Mouse (Mus musculus): ENCODE results near the gene Maml3. TPM values are rescaled to one million over a fixed set of nuclear protein-coding genes. Genes with fewer than 3 reads are reported as not detected.
A peak's percentile ranks its signal among the peaks of the same experiment; 100 is the strongest.

Maml3 gene
- polyA plus RNA-seq, 1 experiment from 2014 or later = 1.5 TPM

DNA sequence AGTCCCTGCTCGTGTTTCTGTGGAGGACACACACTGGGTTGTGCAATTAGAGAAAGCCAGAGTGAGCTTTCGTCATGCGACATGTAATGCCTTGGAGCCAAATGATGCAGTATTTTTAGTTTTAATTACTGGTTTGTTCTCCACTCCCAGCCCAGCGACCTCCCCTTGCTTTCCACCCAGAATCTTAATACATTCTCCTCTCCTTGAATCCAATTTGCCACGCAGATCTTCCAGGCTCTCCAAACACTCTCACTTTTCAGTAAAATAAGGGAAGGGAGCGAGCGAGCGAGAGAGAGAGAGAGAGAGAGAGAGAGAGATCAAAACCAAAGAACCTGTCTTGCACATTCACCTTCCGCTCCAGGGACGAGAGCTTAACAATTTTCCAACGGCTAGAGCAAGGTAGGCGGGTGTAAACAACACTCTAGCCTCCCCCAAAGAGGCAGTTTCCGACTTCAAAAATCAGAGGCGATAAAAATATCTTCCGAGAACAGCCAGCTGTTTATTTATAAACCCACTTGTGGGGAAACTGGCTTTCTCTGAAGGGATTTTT, 404.1 kb downstream of the Maml3 start:
- 33% methylated on average over 15 of the region's 15 CpGs for WGBS (ENCODE audit: insufficient replicate concordance)
- H3K27ac ChIP-seq = no peak overlapping the region
- H3K36me3 ChIP-seq = peaks cover 7% of the 10 kb centered on the region; the same call in 1 of the 2 replicates
- ATAC-seq = no peak
- peak overlapping the region; percentile 53 for H3K4me3 ChIP-seq
- 0 out of 2 replicates have a peak overlapping the region, but pooled peaks have one; percentile 61 for H3K9ac ChIP-seq
- no peaks in the 10 kb centered on the region for H3K9me3 ChIP-seq (replicated peaks)
- peaks cover 29% of the 10 kb centered on the region for H3K4me1 ChIP-seq
- H3K4me2 ChIP-seq = peak overlapping the region; percentile 87
- peaks cover 24% of the 10 kb centered on the region for H3K27me3 ChIP-seq (replicated peaks)

DNA sequence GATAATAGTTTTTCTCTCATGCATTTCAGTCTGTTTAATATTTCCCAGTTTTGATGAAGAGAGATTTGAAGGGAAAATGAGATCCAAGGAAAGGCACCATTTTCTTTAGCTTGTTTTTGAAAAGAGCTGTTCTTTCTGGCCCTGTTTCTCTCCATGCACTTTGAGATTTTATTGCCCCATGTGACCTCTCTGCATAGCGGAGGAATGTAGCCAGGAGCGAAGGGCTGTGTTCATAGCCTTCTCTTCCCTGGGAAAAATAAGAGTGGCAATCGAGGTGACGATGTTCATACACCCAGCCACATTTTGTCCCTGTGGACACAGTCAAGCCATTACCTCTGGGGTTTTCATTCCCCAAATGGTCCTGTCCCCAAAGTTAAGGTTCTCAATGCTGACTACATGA, 404.8 kb downstream of the Maml3 start:
- Histone ChIP-seq H3K4me3 (no peak overlapping the region), H3K4me2 (no peak overlapping the region), H3K27me3 (replicated peaks) (peaks cover 24% of the 10 kb centered on the region), H3K36me3 (peaks cover 7% of the 10 kb centered on the region; the same call in 1 of the 2 replicates), H3K9me3 (replicated peaks) (no peaks in the 10 kb centered on the region), H3K9ac (no peak overlapping the region), H3K4me1 (peaks cover 29% of the 10 kb centered on the region), H3K27ac (no peak overlapping the region)
- ATAC-seq = no peak
- 70% methylated on average over 4 of the region's 4 CpGs for WGBS (ENCODE audit: insufficient replicate concordance)

- H3K4me3 ChIP-seq = no peak overlapping the region
- no peaks in the 10 kb centered on the region for H3K9me3 ChIP-seq (replicated peaks)
- ATAC-seq = no peak
- peaks cover 26% of the 10 kb centered on the region for H3K4me1 ChIP-seq
- H3K9ac ChIP-seq = no peak overlapping the region
- no peak overlapping the region for H3K4me2 ChIP-seq
- peaks cover 20% of the 10 kb centered on the region for H3K27me3 ChIP-seq (replicated peaks)
- no peak overlapping the region for H3K27ac ChIP-seq
- H3K36me3 ChIP-seq = peaks cover 7% of the 10 kb centered on the region; the same call in 1 of the 2 replicates
- 69% methylated on average over 3 of the region's 3 CpGs for WGBS (ENCODE audit: insufficient replicate concordance)
Measured at GRCm38 (mm10) chr3:51697931-51698330, 406.9 kb downstream of the Maml3 start.

DNA sequence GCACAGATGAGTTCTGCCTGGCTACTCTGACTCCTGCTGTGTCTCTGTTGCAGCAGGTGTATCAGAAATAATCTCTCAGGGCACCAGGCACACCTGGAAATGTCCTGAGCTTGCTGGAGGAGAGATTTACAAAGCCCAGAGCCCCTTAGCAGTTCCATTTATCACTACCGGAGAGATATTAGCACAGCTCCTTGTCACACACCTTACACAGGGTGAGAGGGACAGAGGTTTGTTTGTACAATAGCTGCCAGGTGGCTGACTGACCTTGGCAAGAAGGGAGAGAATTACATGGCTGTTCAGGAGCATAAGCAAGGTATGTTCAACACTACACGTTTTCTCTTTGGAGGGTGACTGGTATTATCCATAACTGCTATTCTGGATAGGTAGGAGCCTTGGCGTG, 409.2 kb downstream of the Maml3 start:
- H3K27ac ChIP-seq = no peak overlapping the region
- no peaks in the 10 kb centered on the region for H3K9me3 ChIP-seq (replicated peaks)
- H3K4me3 ChIP-seq = no peak overlapping the region
- ATAC-seq = no peak
- 71% methylated on average over 3 of the region's 3 CpGs for WGBS (ENCODE audit: insufficient replicate concordance)
- H3K9ac ChIP-seq = no peak overlapping the region
- H3K27me3 ChIP-seq (replicated peaks) = peaks cover 6% of the 10 kb centered on the region; the same call in 1 of the 2 replicates
- H3K4me2 ChIP-seq = no peak overlapping the region
- peaks cover 8% of the 10 kb centered on the region; the same call in 1 of the 2 replicates for H3K36me3 ChIP-seq
- peaks cover 4% of the 10 kb centered on the region for H3K4me1 ChIP-seq

GRCm38 (mm10) chr3:51694576-51694975, 410.3 kb downstream of the Maml3 start:
- Histone ChIP-seq H3K36me3 (peaks cover 19% of the 10 kb centered on the region), H3K4me1 (peaks cover 3% of the 10 kb centered on the region; the same call in 1 of the 2 replicates), H3K4me3 (no peak overlapping the region), H3K9ac (no peak overlapping the region), H3K27ac (no peak overlapping the region), H3K27me3 (replicated peaks) (no peaks in the 10 kb centered on the region), H3K4me2 (no peak overlapping the region), H3K9me3 (replicated peaks) (no peaks in the 10 kb centered on the region)
- WGBS (ENCODE audit: insufficient replicate concordance) = 82% methylated on average over 14 of the region's 14 CpGs
- no peak for ATAC-seq

DNA sequence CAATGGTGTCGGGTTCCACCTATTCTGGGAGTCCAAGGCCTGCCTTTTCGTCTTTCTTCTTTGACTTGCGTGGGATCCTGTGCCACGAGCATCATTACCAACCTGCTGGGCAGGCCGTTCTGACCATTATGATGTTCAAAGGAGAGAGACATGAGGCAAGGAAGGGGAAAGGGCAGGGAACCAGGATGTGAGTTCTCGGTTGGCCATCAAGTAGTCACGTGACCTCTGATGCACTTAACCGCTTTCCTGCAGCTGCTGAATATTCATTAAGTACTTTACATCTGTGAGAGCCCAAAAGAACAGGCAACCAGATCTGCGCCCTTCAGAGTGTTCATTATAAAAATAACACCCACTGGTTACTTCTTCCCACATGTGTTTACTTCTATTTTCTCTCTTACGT, 411.7 kb downstream of the Maml3 start:
- no peaks in the 10 kb centered on the region for H3K9me3 ChIP-seq (replicated peaks)
- H3K4me1 ChIP-seq = peaks cover 17% of the 10 kb centered on the region
- H3K4me2 ChIP-seq = no peak overlapping the region
- WGBS (ENCODE audit: insufficient replicate concordance) = 85% methylated on average over 10 of the region's 10 CpGs
- H3K27me3 ChIP-seq (replicated peaks) = no peaks in the 10 kb centered on the region
- peaks cover 28% of the 10 kb centered on the region for H3K36me3 ChIP-seq
- H3K9ac ChIP-seq = no peak overlapping the region
- no peak overlapping the region for H3K4me3 ChIP-seq
- ATAC-seq = no peak
- no peak overlapping the region for H3K27ac ChIP-seq

- peak; percentile 96 for ATAC-seq
- Histone ChIP-seq H3K36me3 (peaks cover 21% of the 10 kb centered on the region), H3K4me1 (peaks cover 21% of the 10 kb centered on the region), H3K4me2 (peak overlapping the region; percentile 34), H3K4me3 (no peak overlapping the region), H3K27me3 (replicated peaks) (no peaks in the 10 kb centered on the region), H3K27ac (peak overlapping the region; percentile 60), H3K9ac (peak overlapping the region; percentile 32; the same call in 1 of the 2 replicates), H3K9me3 (replicated peaks) (no peaks in the 10 kb centered on the region)
- 24% methylated on average over 8 of the region's 8 CpGs for WGBS (ENCODE audit: insufficient replicate concordance)
Measured at GRCm38 (mm10) chr3:51688725-51689124, 416.2 kb downstream of the Maml3 start.

GRCm38 (mm10) chr3:51686791-51687190, 418.1 kb downstream of the Maml3 start:
- peaks cover 21% of the 10 kb centered on the region for H3K36me3 ChIP-seq
- H3K4me1 ChIP-seq = peaks cover 21% of the 10 kb centered on the region
- 85% methylated on average over 6 of the region's 6 CpGs for WGBS (ENCODE audit: insufficient replicate concordance)
- no peak overlapping the region for H3K9ac ChIP-seq
- no peak overlapping the region for H3K4me3 ChIP-seq
- no peaks in the 10 kb centered on the region for H3K9me3 ChIP-seq (replicated peaks)
- H3K4me2 ChIP-seq = no peak overlapping the region
- no peak overlapping the region for H3K27ac ChIP-seq
- 0 out of 2 replicates have a peak, but pooled peaks cover 5% of the 10 kb centered on the region for H3K27me3 ChIP-seq (replicated peaks)
- no peak for ATAC-seq

DNA sequence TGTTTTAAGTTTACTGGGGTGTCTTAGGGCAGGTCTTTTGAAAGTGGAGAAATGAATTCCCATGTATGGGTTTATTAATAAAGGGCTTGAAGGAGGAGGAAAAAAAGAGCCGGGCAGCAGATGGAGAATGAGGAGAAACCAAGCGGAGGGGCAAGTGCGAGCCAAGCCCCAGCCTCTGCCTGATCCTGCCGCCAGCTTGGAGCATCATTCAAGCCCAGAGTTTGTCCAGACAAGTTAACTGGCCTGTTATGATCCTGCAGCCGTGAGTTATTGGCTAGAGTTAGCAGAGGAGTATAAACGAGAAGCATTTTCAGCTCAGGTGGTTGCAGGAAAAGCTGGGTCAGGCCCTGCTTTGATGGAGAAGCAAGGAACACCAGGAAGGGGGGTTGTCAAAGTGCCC, 418.6 kb downstream of the Maml3 start:
- 82% methylated on average over 6 of the region's 6 CpGs for WGBS (ENCODE audit: insufficient replicate concordance)
- H3K4me3 ChIP-seq = no peak overlapping the region
- H3K27me3 ChIP-seq (replicated peaks) = 0 out of 2 replicates have a peak, but pooled peaks cover 5% of the 10 kb centered on the region
- H3K4me2 ChIP-seq = no peak overlapping the region
- ATAC-seq = no peak
- no peak overlapping the region for H3K9ac ChIP-seq
- peaks cover 21% of the 10 kb centered on the region for H3K4me1 ChIP-seq
- no peak overlapping the region for H3K27ac ChIP-seq
- no peaks in the 10 kb centered on the region for H3K9me3 ChIP-seq (replicated peaks)
- H3K36me3 ChIP-seq = peaks cover 21% of the 10 kb centered on the region

- Histone ChIP-seq H3K27me3 (replicated peaks) (0 out of 2 replicates have a peak, but pooled peaks cover 5% of the 10 kb centered on the region), H3K36me3 (peaks cover 18% of the 10 kb centered on the region), H3K9ac (no peak overlapping the region), H3K4me1 (peaks cover 21% of the 10 kb centered on the region), H3K27ac (no peak overlapping the region), H3K9me3 (replicated peaks) (no peaks in the 10 kb centered on the region), H3K4me2 (no peak overlapping the region), H3K4me3 (no peak overlapping the region)
- no peak for ATAC-seq
- WGBS (ENCODE audit: insufficient replicate concordance) = 85% methylated on average over 6 of the region's 6 CpGs
Measured at GRCm38 (mm10) chr3:51685539-51685938, 419.3 kb downstream of the Maml3 start.

GRCm38 (mm10) chr3:51674963-51675362, 429.9 kb downstream of the Maml3 start:
- Histone ChIP-seq H3K27ac (no peak overlapping the region), H3K4me1 (peaks cover 49% of the 10 kb centered on the region), H3K9ac (no peak overlapping the region), H3K4me3 (no peak overlapping the region), H3K4me2 (no peak overlapping the region), H3K9me3 (replicated peaks) (no peaks in the 10 kb centered on the region), H3K36me3 (no peaks in the 10 kb centered on the region), H3K27me3 (replicated peaks) (peaks cover 18% of the 10 kb centered on the region; the same call in 1 of the 2 replicates)
- no peak for ATAC-seq
- WGBS (ENCODE audit: insufficient replicate concordance) = 55% methylated on average over 3 of the region's 3 CpGs

DNA sequence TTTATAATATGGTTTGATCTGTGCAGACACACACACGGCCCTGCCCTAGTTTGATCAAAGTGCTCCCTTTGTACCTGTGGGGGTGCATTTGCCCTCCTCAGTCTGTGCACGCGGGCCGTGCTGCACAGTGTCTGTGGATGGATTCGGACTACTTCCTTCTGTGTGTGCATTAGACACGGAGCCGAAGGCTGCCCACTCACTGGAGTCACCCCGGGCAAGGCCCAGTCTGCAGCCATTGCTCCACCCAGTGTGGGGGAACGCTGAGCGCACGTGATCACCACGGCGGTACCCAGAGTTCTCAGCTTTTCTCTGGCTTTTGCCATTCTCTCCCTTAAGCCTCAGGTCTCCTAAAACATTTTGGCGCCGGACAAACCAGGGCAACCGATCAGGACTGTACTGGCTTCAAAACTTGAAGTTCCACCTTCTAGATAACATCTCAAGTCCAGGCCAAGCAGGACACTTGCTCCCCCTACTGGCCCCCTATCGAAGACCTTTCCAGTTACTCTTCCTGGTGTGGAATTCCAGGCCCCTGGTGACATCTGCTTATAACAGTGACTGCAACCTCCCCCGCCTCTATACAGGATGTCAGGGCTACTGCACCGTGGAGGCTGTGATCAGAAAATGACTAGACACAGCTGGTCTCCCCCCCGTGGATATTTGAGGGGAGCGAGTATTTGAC, 431.3 kb downstream of the Maml3 start:
- H3K27ac ChIP-seq = peak overlapping the region; percentile 92
- no peak overlapping the region for H3K9ac ChIP-seq
- no peak for ATAC-seq
- peak overlapping the region; percentile 19 for H3K4me2 ChIP-seq
- peaks cover 18% of the 10 kb centered on the region for H3K27me3 ChIP-seq (replicated peaks)
- WGBS (ENCODE audit: insufficient replicate concordance) = 56% methylated on average over 21 of the region's 21 CpGs
- no peak overlapping the region for H3K4me3 ChIP-seq
- H3K4me1 ChIP-seq = peaks cover 60% of the 10 kb centered on the region
- H3K36me3 ChIP-seq = no peaks in the 10 kb centered on the region
- no peaks in the 10 kb centered on the region for H3K9me3 ChIP-seq (replicated peaks)

All from liver, embryonic 12.5 days (tissue).